Mouse (Mus musculus) midbrain, embryonic 10.5 days (tissue): ENCODE data around the gene Zfp747. TPM values are rescaled to one million over a fixed set of nuclear protein-coding genes. Genes with fewer than 3 reads are reported as not detected.
"Not testable (repeated sequence)": the region's sequence is repeated elsewhere in the genome, so short reads cannot be mapped to it uniquely, and the experiment has no call there.

Experiments used
- DNase-seq: peaks from one replicate; pipeline ENCODE4 v3.0.0-alpha.2; 2017; ENCODE audit warnings: low spot score
- H3K27ac ChIP-seq: fragments of 300-500 bp; sonication (generic); replicated peaks from 2 replicates; pipeline ENCODE4 v1.5.1; 2016; ENCODE audit warnings: mild to moderate bottlenecking
- H3K27me3 ChIP-seq: fragments of 300-500 bp; sonication (generic); 2 replicates; pipeline ENCODE4 v1.6.1; 2016; ENCODE audit warnings: low read depth, mild to moderate bottlenecking; ENCODE audit not compliant: poor library complexity, severe bottlenecking
- H3K36me3 ChIP-seq: fragments of 300-500 bp; sonication (generic); 2 replicates; pipeline ENCODE4 v1.6.1; 2016; ENCODE audit warnings: mild to moderate bottlenecking, moderate library complexity
- H3K4me1 ChIP-seq: fragments of 300-500 bp; sonication (generic); 2 replicates; pipeline ENCODE4 v1.6.1; 2016
- H3K4me3 ChIP-seq: fragments of 300-500 bp; sonication (generic); 2 replicates; pipeline ENCODE4 v1.5.1; 2016; ENCODE audit warnings: mild to moderate bottlenecking, moderate library complexity
- H3K9me3 ChIP-seq: fragments of 300-500 bp; sonication (generic); replicated peaks from 2 replicates; pipeline ENCODE4 v1.6.1; 2016; ENCODE audit warnings: mild to moderate bottlenecking
- WGBS: fragments of 180-500 bp; shearing (Covaris S2); methylation state at CpG from one replicate; pipeline ENCODE4 v1.1.7; 2016; 5-methylcytosine and 5-hydroxymethylcytosine counted together
- polyA plus RNA-seq: library from polyadenylated mRNA; unstranded; fragments of >200 nt; fragmentation: Nextera tagmentation; extraction: Ambion mirVana; gene quantifications from 2 replicates; pipeline ENCODE4 v1.2.1, GENCODE M21; 2016

Gene Zfp747
- polyA plus RNA-seq = 8.6 and 9.1 TPM in 2 replicates

- not testable (repeated sequence) for H3K27me3 ChIP-seq
These were observed at the start of gene Zfp747 for GRCm38 (mm10) chr7:127375271-127376245. Zfp747 (minus strand) TSS chr7:127376050.

DNA sequence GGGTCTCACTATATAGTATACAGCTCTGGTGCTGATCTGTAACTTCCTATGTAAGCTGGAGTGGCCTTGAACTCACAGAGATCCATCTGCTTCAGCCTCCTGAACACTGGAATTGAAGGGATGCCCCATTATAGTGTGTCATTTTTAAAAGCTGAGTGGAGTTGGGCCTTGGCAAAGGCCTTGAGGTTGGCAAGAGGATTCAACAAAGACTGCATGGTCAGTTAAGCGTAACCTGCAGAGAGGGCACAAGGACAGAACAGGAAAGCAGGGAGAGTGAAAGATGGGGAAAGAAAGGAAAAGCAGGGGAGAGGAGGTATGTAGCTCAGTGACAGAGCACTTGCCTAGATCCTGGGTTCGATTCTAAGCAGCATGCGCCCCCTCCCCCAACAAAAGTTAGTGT lies 49.4 kb upstream of the Zfp747 start:
- Histone ChIP-seq H3K4me3 (no peak overlapping the region), H3K9me3 (no peaks in the 10 kb centered on the region), H3K36me3 (no peaks in the 10 kb centered on the region), H3K4me1 (peaks cover 22% of the 10 kb centered on the region), H3K27ac (no peak overlapping the region), H3K27me3 (peaks cover 18% of the 10 kb centered on the region)
- WGBS = 83% methylated on average over 3 of the region's 3 CpGs
- DNase-seq = no peak

More at GRCm38 (mm10) chr7:127375271-127376245, at the start of gene Zfp747:
- Histone ChIP-seq H3K4me1 (peaks cover 11% of the 10 kb centered on the region), H3K36me3 (peaks cover 28% of the 10 kb centered on the region), H3K27ac (peak within 1 kb of the TSS; percentile 85), H3K4me3 (peak within 1 kb of the TSS; percentile 79)
- 3% methylated on average over 49 of the region's 49 CpGs for WGBS
- not testable (repeated sequence) for H3K9me3 ChIP-seq
- peak; percentile 86 for DNase-seq

DNA sequence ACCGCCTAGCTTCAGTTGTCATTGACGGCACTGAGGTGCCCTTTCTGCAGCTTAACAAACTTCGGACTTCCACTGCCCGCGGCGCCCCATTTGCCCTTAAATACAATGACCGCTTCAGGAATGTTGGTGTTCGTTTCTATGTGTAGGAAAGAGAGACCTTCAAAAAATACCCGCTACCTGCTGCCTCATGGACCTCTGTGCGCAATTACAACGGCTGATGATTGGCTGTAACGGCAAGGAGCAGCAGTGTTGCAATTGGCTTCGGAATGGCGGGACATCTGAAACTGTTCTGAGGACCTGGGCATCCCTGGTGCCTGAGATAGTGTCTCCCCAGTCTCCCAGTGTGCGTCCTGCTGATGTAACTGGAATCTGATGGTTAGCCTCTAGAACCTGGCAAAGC lies 46.4 kb upstream of the Zfp747 start:
- H3K36me3 ChIP-seq = peaks cover 25% of the 10 kb centered on the region
- 2% methylated on average over 15 of the region's 15 CpGs for WGBS
- DNase-seq = no peak
- H3K9me3 ChIP-seq = no peaks in the 10 kb centered on the region
- H3K4me1 ChIP-seq = peaks cover 22% of the 10 kb centered on the region
- peaks cover 18% of the 10 kb centered on the region for H3K27me3 ChIP-seq
- peak overlapping the region; percentile 93 for H3K4me3 ChIP-seq
- H3K27ac ChIP-seq = peak overlapping the region; percentile 93; the same call in 1 of the 2 replicates

DNA sequence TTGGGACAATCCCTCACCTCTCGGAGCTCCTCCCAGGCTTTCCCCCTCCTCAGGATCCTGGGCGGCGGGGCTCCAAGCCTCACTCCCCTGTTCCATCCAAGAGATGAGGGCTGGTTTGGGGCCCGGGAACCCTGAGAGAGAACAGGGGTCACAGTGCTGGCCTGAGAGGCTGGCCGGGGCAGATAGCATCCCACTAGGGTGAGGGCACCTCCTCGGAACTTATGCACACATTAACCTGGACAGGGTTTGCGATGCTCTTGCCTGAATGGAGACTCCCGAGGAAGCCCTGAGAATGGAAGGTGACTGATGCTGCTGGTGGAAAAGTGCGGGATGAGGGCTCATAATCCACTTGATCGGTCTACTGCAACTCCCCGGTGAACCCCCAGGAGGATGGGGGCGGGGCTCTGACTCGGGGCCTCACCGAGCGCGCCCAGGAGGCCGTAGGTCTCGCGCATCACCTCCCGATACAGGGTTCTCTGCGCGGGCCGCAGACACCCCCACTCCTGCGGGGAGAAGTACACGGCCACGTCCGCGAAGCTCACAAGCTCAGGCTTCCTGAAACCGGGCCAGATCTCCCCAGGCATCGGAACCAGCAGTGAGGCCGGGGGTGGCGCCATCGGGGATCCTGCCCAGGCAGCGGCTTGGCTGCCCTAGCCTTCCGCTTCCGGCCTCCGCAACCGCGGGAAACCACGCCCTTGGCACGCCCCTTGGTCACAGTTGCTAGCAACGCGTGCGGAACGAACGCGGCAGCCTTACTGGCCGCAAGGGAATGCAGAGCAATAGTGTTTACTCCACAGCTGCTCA lies 45.7 kb upstream of the Zfp747 start, which contains the start of gene Zfp688:
TSS of gene Zfp688 (minus strand) at position 681 of the 804 bp plus-strand sequence.
- Histone ChIP-seq H3K27me3 (peaks cover 18% of the 10 kb centered on the region), H3K36me3 (peaks cover 27% of the 10 kb centered on the region), H3K27ac (peak within 1 kb of the TSS; percentile 93), H3K4me1 (peaks cover 22% of the 10 kb centered on the region), H3K9me3 (no peaks in the 10 kb centered on the region), H3K4me3 (peak within 1 kb of the TSS; percentile 93)
- peak; percentile 95 for DNase-seq
- WGBS = under 1% methylated on average over 48 of the region's 48 CpGs

GRCm38 (mm10) chr7:127411418-127411817 lies 35.6 kb upstream of the Zfp747 start:
- no peaks in the 10 kb centered on the region for H3K9me3 ChIP-seq
- no peak overlapping the region for H3K4me3 ChIP-seq
- no peak overlapping the region for H3K27ac ChIP-seq
- peaks cover 4% of the 10 kb centered on the region for H3K4me1 ChIP-seq
- WGBS = 74% methylated on average over 2 of the region's 2 CpGs
- peaks cover 5% of the 10 kb centered on the region for H3K36me3 ChIP-seq
- no peak for DNase-seq
- H3K27me3 ChIP-seq = no peaks in the 10 kb centered on the region

DNA sequence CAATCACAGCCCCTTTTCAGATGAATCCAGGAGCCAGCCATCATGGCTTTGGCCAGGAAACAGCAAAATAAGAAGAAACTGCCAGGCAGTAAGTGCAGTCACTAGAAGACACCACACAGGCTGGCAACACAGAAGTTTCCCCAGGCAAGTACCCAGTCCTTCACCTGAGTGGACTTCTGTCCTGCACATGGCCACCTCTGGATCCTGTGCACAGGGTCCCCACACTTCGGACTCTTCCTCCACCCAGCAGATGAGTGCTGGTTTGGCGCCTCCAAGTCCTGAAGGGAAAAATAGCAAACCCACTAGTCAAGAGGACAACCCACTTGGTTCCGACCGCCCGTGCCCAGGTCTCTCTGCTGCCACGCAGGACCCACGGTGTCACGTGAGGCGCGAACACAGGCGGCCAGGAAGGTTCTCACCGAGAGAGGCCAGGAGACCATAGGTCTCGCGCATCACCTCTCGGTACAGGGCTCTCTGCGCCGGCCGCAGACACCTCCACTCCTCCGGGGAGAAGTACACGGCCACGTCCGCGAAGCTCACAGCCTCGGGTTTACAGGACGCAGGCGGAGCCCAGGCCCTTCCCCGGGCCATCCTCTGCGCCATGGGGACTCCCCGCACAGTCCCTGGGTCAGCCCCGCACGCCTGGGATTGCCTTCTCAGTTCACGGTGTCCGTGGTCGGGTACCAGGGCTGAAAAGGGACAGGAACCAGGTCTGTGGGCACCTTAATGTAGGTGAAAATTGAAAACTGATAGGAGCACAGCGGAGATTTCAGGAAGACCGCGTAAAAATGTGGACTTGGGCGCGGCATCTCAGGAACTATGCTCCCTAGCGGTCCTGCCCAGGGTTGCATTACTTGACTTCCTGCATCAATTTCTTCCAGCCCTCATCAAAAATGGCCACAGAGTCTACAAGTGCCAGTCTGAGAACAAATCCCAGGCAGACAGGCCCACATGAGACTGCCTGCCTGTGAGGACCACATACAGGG lies 30.4 kb upstream of the Zfp747 start, which contains the start of gene Zfp764:
TSS of gene Zfp764 (minus strand) at position 821 of the 986 bp plus-strand sequence.
- H3K27ac ChIP-seq = peak within 1 kb of the TSS; percentile 90
- peak; percentile 81 for DNase-seq
- 8% methylated on average over 40 of the region's 40 CpGs for WGBS
- not testable (repeated sequence) for H3K27me3 ChIP-seq, H3K9me3 ChIP-seq
- peaks cover 12% of the 10 kb centered on the region for H3K36me3 ChIP-seq
- peaks cover 13% of the 10 kb centered on the region for H3K4me1 ChIP-seq
- peak within 1 kb of the TSS; percentile 69 for H3K4me3 ChIP-seq

DNA sequence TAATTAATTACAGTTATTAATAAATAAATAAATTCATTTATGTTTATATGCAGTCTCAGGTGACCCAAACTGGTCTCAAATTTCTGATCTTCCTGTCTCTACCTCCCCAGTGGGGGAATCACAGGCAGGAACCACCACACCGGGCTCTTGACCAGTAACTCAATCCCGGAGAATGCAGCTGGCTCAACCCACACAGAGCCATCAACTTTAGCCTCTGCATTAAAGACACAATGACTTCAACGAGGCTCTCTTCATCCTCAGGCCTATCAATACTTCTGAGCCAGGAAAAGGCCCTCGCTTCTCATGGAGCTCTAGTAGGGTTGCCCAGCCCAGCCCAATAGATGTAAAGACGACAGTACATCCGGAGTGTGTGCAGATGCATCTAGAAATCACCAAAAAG lies 28.3 kb upstream of the Zfp747 start:
- H3K27me3 ChIP-seq, H3K27ac ChIP-seq, DNase-seq, H3K9me3 ChIP-seq, H3K4me3 ChIP-seq: not testable (repeated sequence)
- 94% methylated on average over 6 of the region's 6 CpGs for WGBS
- H3K4me1 ChIP-seq = peaks cover 13% of the 10 kb centered on the region
- H3K36me3 ChIP-seq = peaks cover 12% of the 10 kb centered on the region

- Histone ChIP-seq H3K36me3 (peaks cover 12% of the 10 kb centered on the region), H3K9me3 (peaks cover 5% of the 10 kb centered on the region; the same call in 1 of the 2 replicates), H3K27ac (no peak overlapping the region), H3K4me1 (peaks cover 13% of the 10 kb centered on the region), H3K27me3 (no peaks in the 10 kb centered on the region), H3K4me3 (no peak overlapping the region)
- 57% methylated on average over 2 of the region's 2 CpGs for WGBS
- no peak for DNase-seq
These were observed 27.1 kb upstream of the Zfp747 start for GRCm38 (mm10) chr7:127402980-127403379.

GRCm38 (mm10) chr7:127400355-127400754 lies 24.5 kb upstream of the Zfp747 start:
- H3K27ac ChIP-seq = no peak overlapping the region
- peaks cover 12% of the 10 kb centered on the region for H3K36me3 ChIP-seq
- H3K4me3 ChIP-seq = no peak overlapping the region
- no peaks in the 10 kb centered on the region for H3K4me1 ChIP-seq
- WGBS = 70% methylated on average over 3 of the region's 3 CpGs
- H3K9me3 ChIP-seq = peaks cover 5% of the 10 kb centered on the region; the same call in 1 of the 2 replicates
- DNase-seq = no peak
- no peaks in the 10 kb centered on the region for H3K27me3 ChIP-seq

DNA sequence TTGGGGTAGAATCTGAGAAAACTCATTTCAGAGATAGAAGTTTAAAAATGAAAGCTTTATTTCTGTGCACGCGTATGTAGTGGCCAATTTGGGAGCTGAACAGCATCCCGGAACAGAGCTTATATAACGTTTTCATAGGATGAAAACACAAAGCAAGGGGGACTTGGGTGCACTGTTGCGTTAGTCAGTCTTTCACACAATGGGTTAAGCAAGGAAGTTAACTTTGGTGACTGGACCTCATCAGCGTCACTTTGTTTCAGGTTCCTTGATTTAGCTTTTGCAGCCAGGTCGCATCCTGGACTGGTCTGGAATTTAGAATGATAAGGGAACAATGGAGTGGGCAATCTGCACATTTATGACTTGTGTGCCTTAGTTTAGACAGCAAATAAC lies 18.1 kb upstream of the Zfp747 start:
- Histone ChIP-seq H3K36me3 (peaks cover 20% of the 10 kb centered on the region), H3K27ac (peak overlapping the region; percentile 90), H3K4me3 (peak overlapping the region; percentile 81), H3K9me3 (no peaks in the 10 kb centered on the region), H3K27me3 (no peaks in the 10 kb centered on the region), H3K4me1 (peaks cover 26% of the 10 kb centered on the region)
- no peak for DNase-seq
- WGBS = 39% methylated on average over 7 of the region's 7 CpGs

DNA sequence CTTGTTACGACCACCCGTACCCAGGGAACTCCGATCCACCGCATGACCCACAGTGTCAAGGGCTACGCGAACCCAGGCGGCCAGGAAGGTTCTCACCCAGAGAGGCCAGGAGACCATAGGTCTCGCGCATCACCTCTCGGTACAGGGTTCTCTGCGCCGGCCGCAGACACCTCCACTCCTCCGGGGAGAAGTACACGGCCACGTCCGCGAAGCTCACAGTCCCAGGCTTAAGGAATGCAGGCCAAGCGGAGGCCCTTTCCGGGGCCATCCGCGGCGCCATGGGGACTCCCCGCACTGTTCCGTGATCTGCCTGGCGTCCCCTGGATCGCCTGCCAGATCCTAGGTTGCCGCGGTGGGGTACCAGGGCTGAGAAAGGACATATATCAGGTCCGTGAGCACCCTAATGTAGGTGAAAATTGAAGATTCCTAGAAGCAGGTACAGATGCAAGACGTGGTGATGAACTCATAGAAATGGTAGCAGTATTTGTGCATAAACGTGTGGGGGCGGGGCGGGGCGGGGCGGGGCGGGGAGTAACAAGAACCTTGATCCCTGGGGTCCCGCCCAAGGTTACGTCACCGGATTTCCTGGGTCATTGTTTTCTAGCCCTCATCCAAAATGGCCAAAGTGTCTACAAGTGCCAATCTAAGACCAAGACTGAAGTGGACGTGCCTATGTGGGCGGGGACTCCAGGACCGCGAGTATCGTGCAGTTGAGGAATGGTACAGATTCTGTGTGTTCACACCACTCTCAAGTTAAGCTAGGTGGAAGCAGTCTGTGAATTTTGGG lies 17.5 kb upstream of the Zfp747 start, which contains the start of gene E430018J23Rik:
TSS of gene E430018J23Rik (minus strand) at position 473 of the 787 bp plus-strand sequence.
- no peaks in the 10 kb centered on the region for H3K27me3 ChIP-seq
- peaks cover 20% of the 10 kb centered on the region for H3K36me3 ChIP-seq
- no peaks in the 10 kb centered on the region for H3K9me3 ChIP-seq
- 1% methylated on average over 45 of the region's 45 CpGs for WGBS
- H3K27ac ChIP-seq = peak within 1 kb of the TSS; percentile 90
- peak within 1 kb of the TSS; percentile 81 for H3K4me3 ChIP-seq
- peak; percentile 95 for DNase-seq
- peaks cover 26% of the 10 kb centered on the region for H3K4me1 ChIP-seq
